In genomic region chr13:60427755-60428385, GRCm38 (mm10) we compare ENCODE assay signal across 8 mouse cellular contexts.
DNase-seq lines count a peak whose midpoint lies in the region; ATAC-seq and TF ChIP-seq lines count a peak whose summit lies in the region.

No protein-coding gene starts in this region.

- TF ChIP-seq POLR2A in myocyte (IDR thresholded peaks at IDR 0.05; ENCODE audit: insufficient read length, low read depth) = no peak

- 27% methylated on average over 12 of the region's 12 CpGs for WGBS in hindbrain, embryonic 10.5 days
- WGBS in hindbrain, embryonic 11.5 days = 25% methylated on average over 12 of the region's 12 CpGs
- WGBS in forebrain, embryonic 13.5 days = 29% methylated on average over 12 of the region's 12 CpGs
- WGBS in hindbrain, postnatal 0 days = 26% methylated on average over 12 of the region's 12 CpGs

- H3K4me1 ChIP-seq in hindbrain, embryonic 10.5 days (replicated peaks) = peaks cover 14% of the 10 kb centered on the region
- no peaks in the 10 kb centered on the region; the same call in 1 of the 2 replicates for H3K4me1 ChIP-seq in hindbrain, embryonic 11.5 days (replicated peaks; ENCODE audit: control insufficient read depth, insufficient read depth, low read length)
- peaks cover 5% of the 10 kb centered on the region; the same call in 1 of the 2 replicates for H3K4me1 ChIP-seq in forebrain, embryonic 13.5 days
- no peaks in the 10 kb centered on the region for H3K4me1 ChIP-seq in hindbrain, postnatal 0 days (ENCODE audit: insufficient read depth, low read length)

- H3K4me2 ChIP-seq in hindbrain, embryonic 11.5 days (replicated peaks; ENCODE audit: low read depth, low read length) = no peak overlapping the region
- H3K4me2 ChIP-seq in forebrain, embryonic 13.5 days = peak overlapping the region; percentile 11; the same call in 1 of the 2 replicates
- peak overlapping the region; percentile 18; the same call in 1 of the 2 replicates for H3K4me2 ChIP-seq in hindbrain, postnatal 0 days (ENCODE audit: low read depth, low read length)
- peak overlapping the region; percentile 95 for H3K4me2 ChIP-seq in myocyte (ENCODE audit: low read depth)

- no peak for ATAC-seq in hindbrain, embryonic 11.5 days (ENCODE audit: low FRiP score)
- no peak for ATAC-seq in forebrain, embryonic 13.5 days
- no peak for ATAC-seq in hindbrain, postnatal 0 days

- no peaks in the 10 kb centered on the region for H3K36me3 ChIP-seq in hindbrain, embryonic 10.5 days
- H3K36me3 ChIP-seq in hindbrain, embryonic 11.5 days (ENCODE audit: control insufficient read depth, insufficient read depth, low read length) = no peaks in the 10 kb centered on the region
- H3K36me3 ChIP-seq in forebrain, embryonic 13.5 days (ENCODE audit: poor library complexity, severe bottlenecking) = no peaks in the 10 kb centered on the region
- H3K36me3 ChIP-seq in hindbrain, postnatal 0 days (ENCODE audit: insufficient read depth, low read length) = no peaks in the 10 kb centered on the region
- no peaks in the 10 kb centered on the region for H3K36me3 ChIP-seq in myocyte (ENCODE audit: control insufficient read depth, insufficient read depth)

- no peaks in the 10 kb centered on the region for H3K79me2 ChIP-seq in myocyte (ENCODE audit: control insufficient read depth, insufficient read depth)

- 0 out of 2 replicates have a peak, but pooled peaks cover 1% of the 10 kb centered on the region for H3K9me3 ChIP-seq in hindbrain, embryonic 10.5 days
- no peaks in the 10 kb centered on the region for H3K9me3 ChIP-seq in hindbrain, embryonic 11.5 days (ENCODE audit: control insufficient read depth, low read length)
- no peaks in the 10 kb centered on the region; the same call in 1 of the 2 replicates for H3K9me3 ChIP-seq in forebrain, embryonic 13.5 days (replicated peaks)
- H3K9me3 ChIP-seq in hindbrain, postnatal 0 days (ENCODE audit: low read length) = no peaks in the 10 kb centered on the region

- no peak overlapping the region for H3K9ac ChIP-seq in hindbrain, embryonic 11.5 days (ENCODE audit: low read depth, low read length)
- no peak overlapping the region for H3K9ac ChIP-seq in forebrain, embryonic 13.5 days
- H3K9ac ChIP-seq in hindbrain, postnatal 0 days (replicated peaks; ENCODE audit: low read length) = no peak overlapping the region

- peak overlapping the region; percentile 62 for H3K27ac ChIP-seq in hindbrain, embryonic 10.5 days
- H3K27ac ChIP-seq in hindbrain, embryonic 11.5 days (ENCODE audit: low read depth, low read length) = no peak overlapping the region
- no peak overlapping the region for H3K27ac ChIP-seq in forebrain, embryonic 13.5 days
- no peak overlapping the region for H3K27ac ChIP-seq in hindbrain, postnatal 0 days

- TF ChIP-seq CTCF in hindbrain, postnatal 0 days (IDR thresholded peaks at IDR 0.05; ENCODE audit: low read depth) = no peak

- no peak overlapping the region for H3ac ChIP-seq in myocyte (ENCODE audit: control insufficient read depth, insufficient read length)

- peaks cover 11% of the 10 kb centered on the region; the same call in 1 of the 2 replicates for H3K27me3 ChIP-seq in hindbrain, embryonic 10.5 days (ENCODE audit: insufficient read depth, poor library complexity, severe bottlenecking)
- H3K27me3 ChIP-seq in hindbrain, embryonic 11.5 days (ENCODE audit: control insufficient read depth, insufficient read depth, low read length) = no peaks in the 10 kb centered on the region
- no peaks in the 10 kb centered on the region for H3K27me3 ChIP-seq in forebrain, embryonic 13.5 days
- H3K27me3 ChIP-seq in hindbrain, postnatal 0 days (ENCODE audit: insufficient read depth, low read length) = no peaks in the 10 kb centered on the region
- no peaks in the 10 kb centered on the region for H3K27me3 ChIP-seq in myocyte (ENCODE audit: control insufficient read depth, insufficient read depth, insufficient read length)

- H3K4me3 ChIP-seq in hindbrain, embryonic 10.5 days = 0 out of 2 replicates have a peak overlapping the region, but pooled peaks have one; percentile 16
- H3K4me3 ChIP-seq in hindbrain, embryonic 11.5 days (ENCODE audit: low read depth, low read length) = no peak overlapping the region
- no peak overlapping the region for H3K4me3 ChIP-seq in forebrain, embryonic 13.5 days
- no peak overlapping the region for H3K4me3 ChIP-seq in hindbrain, postnatal 0 days (ENCODE audit: low read length)
- H3K4me3 ChIP-seq in myocyte = peak overlapping the region; percentile 4

- DNase-seq in hindbrain, embryonic 10.5 days (ENCODE audit: low spot score) = peak; percentile 18
- no peak for DNase-seq in hindbrain, embryonic 11.5 days (ENCODE audit: low spot score)
- no peak for DNase-seq in hindbrain, postnatal 0 days (ENCODE audit: low spot score)
- DNase-seq in ovary, postnatal 10 days (ENCODE audit: low spot score) = no peak
- DNase-seq in frontal cortex, postnatal 10 days (ENCODE audit: low spot score in 2 of 2) = no peak
- DNase-seq in c-Kit-positive CD71-positive TER-119-positive erythroid progenitor cells, embryonic 14.5 days (ENCODE audit: low spot score) = no peak

TF ChIP-seq in myocyte, 11 proteins besides CTCF, POLR2A, EP300 and RAD21:
- TF ChIP-seq TCF12 (IDR thresholded peaks at IDR 0.05; ENCODE audit: insufficient read depth, poor library complexity, severe bottlenecking) (no peak), MYOD1 (IDR thresholded peaks at IDR 0.05; ENCODE audit: control insufficient read depth in 1 of 3, insufficient read length in 2 of 3, low read depth in 2 of 3) (peak in 2 of 3 experiments; percentile 67 to 68), CEBPB (IDR thresholded peaks at IDR 0.05; ENCODE audit: insufficient read depth, poor library complexity, severe bottlenecking) (peak; percentile 95), MYOG (IDR thresholded peaks at IDR 0.05; ENCODE audit: control insufficient read depth in 1 of 3, insufficient read depth in 1 of 3, insufficient read length in 2 of 3, low read depth in 2 of 3) (peak in 1 of 3 experiments; percentile 11)

Comparison
In these comparisons a context has a peak if more than half of its experiments do, and no peak if none do; other contexts are left out.
1. H3K4me3 ChIP-seq: peak in hindbrain, embryonic 10.5 days (single experiment) and myocyte (single experiment); none in hindbrain, embryonic 11.5 days (single experiment), forebrain, embryonic 13.5 days (single experiment) and hindbrain, postnatal 0 days (single experiment).